In genomic region chr16:41612229-41612628, GRCm38 (mm10) we compare ENCODE assay signal across 28 mouse cellular contexts.
"Had no signal": no experiment of that assay in that cellular context is flagged by ENCODE, and none has a peak within 500 bp of the region (broad histone marks: within the 10 kb centered on the region; RNA-seq: fewer than 3 reads in every experiment).

No protein-coding gene starts in this region.

- H3K4me1 ChIP-seq: heart, embryonic 13.5 days; heart, embryonic 15.5 days; hindbrain, embryonic 13.5 days; hindbrain, embryonic 15.5 days; kidney, embryonic 15.5 days; limb, embryonic 10.5 days; limb, embryonic 12.5 days; liver, embryonic 13.5 days; liver, embryonic 15.5 days had no signal

- H3K36me3 ChIP-seq: heart, embryonic 13.5 days; heart, embryonic 15.5 days; hindbrain, embryonic 13.5 days; hindbrain, embryonic 15.5 days; kidney, embryonic 15.5 days; limb, embryonic 10.5 days; limb, embryonic 12.5 days; liver, embryonic 13.5 days; liver, embryonic 15.5 days had no signal

- H3K9me3 ChIP-seq: heart, embryonic 13.5 days; heart, embryonic 15.5 days; hindbrain, embryonic 13.5 days; hindbrain, embryonic 15.5 days; kidney, embryonic 15.5 days; limb, embryonic 10.5 days; limb, embryonic 12.5 days; liver, embryonic 13.5 days; liver, embryonic 15.5 days had no signal

- H3K27me3 ChIP-seq: heart, embryonic 13.5 days; heart, embryonic 15.5 days; hindbrain, embryonic 13.5 days; hindbrain, embryonic 15.5 days; kidney, embryonic 15.5 days; limb, embryonic 12.5 days; liver, embryonic 13.5 days; liver, embryonic 15.5 days had no signal

- H3K4me2 ChIP-seq: heart, embryonic 11.5 days; heart, embryonic 13.5 days; heart, embryonic 15.5 days; hindbrain, embryonic 13.5 days; hindbrain, embryonic 15.5 days; kidney, embryonic 15.5 days; limb, embryonic 12.5 days; liver, embryonic 11.5 days; liver, embryonic 13.5 days; liver, embryonic 15.5 days had no signal

- H3K27ac ChIP-seq: heart, adult 2 months; heart, embryonic 13.5 days; heart, embryonic 15.5 days; hindbrain, embryonic 13.5 days; hindbrain, embryonic 15.5 days; hindbrain, postnatal 0 days; kidney, embryonic 15.5 days; kidney, postnatal 0 days; limb, embryonic 10.5 days; limb, embryonic 12.5 days; liver, embryonic 13.5 days; liver, embryonic 15.5 days had no signal

- ATAC-seq: hindbrain, postnatal 0 days; intestine, embryonic 16.5 days had no signal

- H3K9ac ChIP-seq: heart, embryonic 13.5 days; heart, embryonic 15.5 days; hindbrain, embryonic 13.5 days; hindbrain, embryonic 15.5 days; kidney, embryonic 15.5 days; limb, embryonic 12.5 days; liver, embryonic 13.5 days; liver, embryonic 15.5 days had no signal

- DNase-seq: gastrocnemius, postnatal 14 days; gastrocnemius, postnatal 36 days; heart, adult 11 months; heart, adult 2 months; heart, postnatal 14 days; heart, postnatal 36 days; kidney, adult 11 months; kidney, adult 2 months; kidney, adult 9 months; kidney, postnatal 14 days; kidney, postnatal 36 days; layer of hippocampus, adult 9-11 months; layer of hippocampus, postnatal 36 days; liver; liver, embryonic 13.5 days had no signal

- H3K4me3 ChIP-seq: heart, adult 2 months; heart, embryonic 13.5 days; heart, embryonic 15.5 days; hindbrain, embryonic 13.5 days; hindbrain, embryonic 15.5 days; kidney, embryonic 15.5 days; limb, embryonic 10.5 days; limb, embryonic 12.5 days; liver, embryonic 13.5 days; liver, embryonic 15.5 days had no signal
